Mouse (Mus musculus): ENCODE data around the gene Ftl1.
"Not testable (repeated sequence)": the region's sequence is repeated elsewhere in the genome, so short reads cannot be mapped to it uniquely, and the experiment has no call there.

Ftl1 gene

DNA sequence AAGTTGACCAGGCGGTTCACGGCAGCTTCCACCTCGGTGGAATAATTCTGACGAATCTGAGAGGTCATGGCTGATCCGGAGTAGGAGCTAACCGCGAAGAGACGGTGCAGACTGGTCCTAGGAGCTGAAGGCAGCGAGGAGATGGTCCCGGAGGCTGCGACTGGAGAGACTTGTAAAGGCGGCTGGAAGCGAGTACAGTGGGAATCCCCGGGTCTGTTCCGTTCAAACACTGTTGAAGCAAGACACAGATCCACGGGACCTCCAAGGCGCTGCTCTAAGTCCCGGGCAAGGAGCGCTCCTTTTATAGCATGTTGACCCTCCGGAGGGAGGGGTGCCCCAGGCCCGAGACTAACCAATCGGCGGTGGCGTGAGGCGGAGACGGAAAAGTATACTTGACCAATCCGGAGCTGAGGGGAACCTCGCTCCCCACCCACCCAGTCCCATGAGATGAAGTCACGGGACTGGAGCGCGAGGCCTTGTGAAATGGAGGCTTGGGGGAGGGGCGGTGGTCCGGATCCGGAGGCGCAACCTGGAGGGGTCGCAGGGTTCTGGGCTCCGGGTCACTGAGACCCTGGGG lies at the start of gene Ftl1:
Ftl1 (minus strand) TSS at position 321 of the 577 bp plus-strand sequence.
- peak; percentile 99 for DNase-seq

DNA sequence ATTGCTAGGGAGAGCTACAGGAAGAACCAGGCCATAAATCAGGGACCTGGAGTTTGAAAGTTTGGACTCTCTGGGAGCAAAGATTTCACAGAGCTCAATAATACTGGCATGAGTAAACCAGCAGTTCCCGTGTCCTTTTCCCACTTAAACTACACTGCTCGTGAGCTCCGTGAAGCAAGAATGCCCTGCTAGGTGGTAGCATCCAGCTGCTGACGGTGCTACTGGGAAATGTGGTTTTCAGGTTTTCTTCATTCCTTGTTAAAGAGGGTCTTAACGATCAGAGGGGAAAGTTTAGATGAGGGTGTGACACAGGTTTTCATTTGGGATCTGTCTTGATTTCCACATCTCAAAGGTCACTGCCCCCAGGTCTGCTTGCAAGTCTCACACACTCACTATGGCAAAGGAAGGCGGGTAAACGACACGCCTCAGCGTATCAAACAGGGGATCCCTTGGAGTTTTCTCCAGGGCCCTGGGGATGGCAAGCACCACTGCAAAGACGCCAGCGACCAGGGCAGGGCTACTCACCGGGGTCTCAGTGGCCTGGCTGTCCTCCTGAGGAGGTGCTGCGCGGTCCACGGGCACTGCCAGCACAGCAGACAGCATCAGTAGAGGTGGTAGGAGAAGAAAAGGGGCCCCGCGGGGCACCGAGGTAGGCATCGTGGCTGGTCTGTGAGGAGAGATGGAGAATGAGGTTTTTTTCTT lies 49.6 kb upstream of the Ftl1 start:
- no peak for DNase-seq

DNA sequence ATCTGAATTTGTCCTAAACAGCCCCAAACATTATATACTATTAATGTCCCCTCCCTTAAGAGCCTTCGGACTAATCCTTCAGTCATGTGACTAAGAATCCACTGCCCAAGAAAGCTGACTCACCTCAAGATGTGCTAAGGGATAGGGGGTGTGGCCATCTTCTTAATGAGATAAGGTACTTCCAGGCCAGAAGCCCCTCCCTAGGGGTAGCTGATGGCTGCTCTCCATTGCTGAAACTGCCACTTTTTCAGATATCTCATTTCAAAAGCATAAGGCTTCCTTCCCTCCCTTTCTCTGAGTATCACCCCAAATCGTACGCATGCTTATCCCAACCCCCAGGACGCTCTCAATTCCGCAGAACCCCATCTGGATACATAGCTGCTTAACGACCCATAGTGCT lies 48.9 kb upstream of the Ftl1 start:
- DNase-seq, result no peak

GRCm38 (mm10) chr7:45507583-45507982 lies 47.9 kb upstream of the Ftl1 start:
- DNase-seq, result no peak

DNA sequence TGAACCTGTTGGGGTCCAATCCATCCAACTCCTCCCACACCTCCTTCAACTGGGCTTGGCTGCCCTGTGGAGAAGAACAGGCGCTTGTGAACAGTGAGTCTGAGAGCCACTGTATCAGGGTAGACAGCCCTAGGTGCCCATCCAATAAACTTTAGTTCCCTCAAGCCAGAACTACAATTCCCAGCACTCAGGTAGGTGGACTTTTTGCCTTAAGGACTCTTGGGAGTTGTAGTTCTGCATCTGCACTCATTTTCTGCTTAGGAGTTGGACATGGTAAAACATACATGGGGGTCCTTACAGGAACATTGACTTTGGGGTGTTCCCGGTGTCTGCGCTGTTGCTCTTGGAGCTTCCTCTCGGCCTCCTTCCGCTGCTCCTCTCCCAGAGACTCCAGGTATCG lies 38.7 kb upstream of the Ftl1 start:
- no peak for DNase-seq

- no peak for DNase-seq
Measured at GRCm38 (mm10) chr7:45494548-45494947, 34.9 kb upstream of the Ftl1 start.

GRCm38 (mm10) chr7:45492951-45493350 lies 33.3 kb upstream of the Ftl1 start:
- DNase-seq, result no peak

- no peak for DNase-seq
Measured at GRCm38 (mm10) chr7:45492225-45492844, 32.7 kb upstream of the Ftl1 start.

GRCm38 (mm10) chr7:45491264-45491663 lies 31.6 kb upstream of the Ftl1 start:
- peak; percentile 58 for DNase-seq

GRCm38 (mm10) chr7:45490822-45491221 lies 31.1 kb upstream of the Ftl1 start:
- DNase-seq, result no peak

- DNase-seq, result no peak
Measured at GRCm38 (mm10) chr7:45489578-45489977, 29.9 kb upstream of the Ftl1 start.

GRCm38 (mm10) chr7:45488293-45489204 lies 28.9 kb upstream of the Ftl1 start, which contains the start of gene Dhdh:
TSS of gene Dhdh (minus strand) at chr7:45488805.
- DNase-seq, result peak; percentile 84

DNA sequence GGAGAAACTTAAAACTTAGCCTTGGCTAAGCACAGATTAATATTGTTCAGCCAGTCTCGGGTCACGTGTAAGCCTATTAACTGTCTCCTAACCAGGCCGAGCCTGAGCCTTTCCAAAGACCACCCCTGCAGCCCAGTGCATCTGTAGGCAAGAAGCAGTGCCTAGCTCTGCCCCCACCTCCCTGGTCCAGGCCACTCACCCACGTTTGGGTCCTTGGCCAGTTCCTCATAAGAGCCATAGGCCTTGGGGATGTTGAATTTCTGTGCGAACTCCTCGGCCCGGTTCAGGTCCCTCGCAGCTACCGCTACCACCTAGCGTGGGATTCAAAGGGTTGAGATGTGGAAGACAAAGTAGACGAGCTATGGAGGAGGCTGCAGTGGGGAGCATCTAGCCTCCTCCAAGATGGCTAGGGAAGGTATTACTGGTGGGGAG lies 28.2 kb upstream of the Ftl1 start:
- DNase-seq, result no peak

DNA sequence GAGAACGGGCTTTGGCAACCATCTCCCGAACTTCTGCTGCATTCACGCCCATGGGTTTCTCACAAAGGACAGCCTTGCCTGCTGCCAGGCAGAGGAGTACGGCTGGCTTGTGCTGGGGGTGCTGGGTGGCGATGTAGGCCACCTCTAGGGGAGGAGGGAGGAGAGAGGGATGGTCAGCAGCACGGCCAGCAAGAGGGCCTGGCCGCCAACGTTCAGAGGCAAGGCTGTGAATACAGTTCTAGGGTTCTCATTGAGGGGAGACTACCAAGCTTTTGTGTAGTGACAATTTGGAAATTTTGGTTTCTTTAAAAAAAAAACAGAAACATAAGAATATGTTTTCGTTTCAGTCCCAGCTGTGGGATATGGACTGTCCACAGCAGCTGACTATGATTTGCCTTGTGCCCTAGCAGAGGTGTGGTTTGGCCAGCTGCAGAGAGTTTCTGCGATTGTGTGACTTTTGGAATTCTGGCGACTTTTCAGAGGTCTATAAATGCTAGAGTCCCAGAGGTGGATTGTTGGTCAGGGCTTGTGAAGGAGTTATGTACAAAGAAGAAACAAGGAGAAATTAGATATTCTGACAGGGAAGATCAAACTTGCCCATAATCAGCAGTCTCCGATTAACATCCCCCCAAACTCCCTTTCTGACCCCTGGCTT lies 27.2 kb upstream of the Ftl1 start, which contains the start of gene Gm45808:
Gm45808 (minus strand) TSS at position 51 of the 655 bp plus-strand sequence.
- DNase-seq, result no peak

DNA sequence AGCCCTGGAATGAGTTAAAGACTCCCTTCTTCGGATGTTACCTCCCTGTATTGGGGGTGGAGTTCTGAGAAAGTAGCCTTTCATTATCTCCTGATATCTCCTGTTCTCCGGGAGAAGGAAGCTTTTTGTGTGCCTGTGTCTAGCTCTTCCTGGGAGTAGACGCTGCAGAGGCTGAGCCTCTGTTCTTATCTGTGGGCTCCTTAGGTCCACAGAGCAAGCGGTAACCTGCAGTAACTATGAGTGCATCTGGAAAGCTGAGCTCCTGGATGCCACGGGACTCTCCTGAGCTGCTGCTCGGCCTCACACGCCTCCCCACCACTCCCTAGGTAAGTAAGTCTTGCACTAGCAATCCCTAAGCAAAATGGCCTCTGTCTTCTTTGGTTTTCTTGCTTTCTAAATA lies 26.5 kb upstream of the Ftl1 start:
- no peak for DNase-seq

DNA sequence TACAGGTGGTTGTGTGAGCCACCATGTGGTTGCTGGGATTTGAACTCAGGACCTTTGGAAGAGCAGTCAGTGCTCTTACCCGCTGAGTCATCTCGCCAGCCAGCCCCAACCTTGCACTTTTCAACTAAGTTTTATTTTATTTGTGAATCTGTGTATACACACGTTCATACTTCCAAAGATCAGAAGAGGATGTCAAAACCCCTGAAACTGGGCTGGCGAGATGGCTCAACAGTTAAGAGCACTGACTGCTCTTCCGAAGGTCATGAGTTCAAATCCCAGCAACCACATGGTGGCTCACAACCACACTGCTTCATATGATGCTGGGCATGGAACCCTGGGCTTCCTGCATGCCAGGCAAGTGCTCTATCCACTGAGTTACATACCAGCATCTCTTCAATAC lies 25.3 kb upstream of the Ftl1 start:
- not testable (repeated sequence) for DNase-seq

- no peak for DNase-seq
Measured at GRCm38 (mm10) chr7:45482166-45482565, 22.5 kb upstream of the Ftl1 start.

DNA sequence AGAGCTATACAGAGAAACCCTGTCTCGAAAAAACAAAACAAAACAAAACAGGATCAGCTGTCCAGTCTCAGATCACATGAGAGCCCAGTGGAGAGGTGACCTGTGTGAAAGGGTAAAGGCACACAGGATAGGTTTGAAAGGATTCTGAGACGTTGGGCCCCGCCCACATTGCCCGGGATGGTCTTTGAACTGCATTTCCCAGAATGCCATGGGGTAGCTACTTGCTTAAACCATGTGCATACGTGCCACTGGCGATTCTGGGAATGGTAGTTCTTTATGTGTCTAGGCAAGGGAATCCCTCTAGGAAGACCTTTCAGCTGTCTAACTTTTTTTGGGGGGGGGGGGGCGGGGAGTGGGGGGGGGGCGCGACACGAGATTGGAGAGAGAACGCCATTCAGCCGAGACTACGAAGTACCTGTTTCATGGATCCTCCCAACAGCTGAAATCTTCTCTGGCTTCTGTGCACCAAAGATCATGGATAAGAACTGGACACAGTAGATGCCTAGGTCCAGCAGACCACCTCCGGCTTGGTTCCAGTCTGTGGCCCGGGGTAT lies 21.8 kb upstream of the Ftl1 start, which contains the start of gene Tulp2:
Tulp2 (plus strand) TSS at position 504 of the 554 bp plus-strand sequence.
- DNase-seq, result peak; percentile 89

DNA sequence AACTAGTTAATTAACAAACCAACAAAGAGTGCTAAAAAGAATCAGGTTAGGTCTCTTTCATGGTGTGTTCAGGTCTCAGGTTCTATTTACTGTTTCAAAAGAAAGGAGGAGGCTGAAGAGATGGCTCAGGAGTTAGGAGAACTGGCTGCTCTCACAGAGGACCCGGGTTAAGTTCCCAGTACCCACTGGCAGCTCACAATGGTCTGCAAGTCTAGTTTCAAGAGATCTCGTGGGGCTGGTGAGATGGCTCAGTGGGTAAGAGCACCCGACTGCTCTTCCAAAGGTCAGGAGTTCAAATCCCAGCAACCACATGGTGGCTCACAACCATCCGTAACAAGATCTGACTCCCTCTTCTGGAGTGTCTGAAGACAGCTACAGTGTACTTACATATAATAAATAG lies 20.6 kb upstream of the Ftl1 start:
- not testable (repeated sequence) for DNase-seq

DNA sequence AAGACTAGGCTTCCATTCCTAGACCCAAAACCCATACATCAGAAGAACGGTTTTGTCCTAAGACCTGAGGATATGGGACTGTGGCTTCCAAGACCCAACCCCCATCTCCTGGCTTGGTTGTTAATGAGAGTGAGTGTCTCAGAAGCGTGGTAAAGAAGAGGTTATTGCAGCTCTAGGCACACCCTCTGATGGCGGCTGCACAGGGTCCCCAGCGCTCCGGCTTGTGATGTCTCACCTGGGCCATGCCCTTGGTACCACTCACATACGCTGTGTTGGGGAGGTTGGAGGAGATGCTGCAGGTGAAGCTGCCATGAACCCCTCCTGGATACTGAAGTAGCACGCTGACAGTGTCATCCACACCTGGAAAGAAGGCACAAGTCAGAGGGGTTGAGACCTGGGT lies 19.1 kb upstream of the Ftl1 start:
- no peak for DNase-seq

GRCm38 (mm10) chr7:45477003-45477402 lies 17.3 kb upstream of the Ftl1 start:
- peak; percentile 83 for DNase-seq

- DNase-seq, result no peak
Measured at GRCm38 (mm10) chr7:45476453-45476852, 16.8 kb upstream of the Ftl1 start.

All from lung, postnatal 36 days (tissue).